In the genomic region with DNA sequence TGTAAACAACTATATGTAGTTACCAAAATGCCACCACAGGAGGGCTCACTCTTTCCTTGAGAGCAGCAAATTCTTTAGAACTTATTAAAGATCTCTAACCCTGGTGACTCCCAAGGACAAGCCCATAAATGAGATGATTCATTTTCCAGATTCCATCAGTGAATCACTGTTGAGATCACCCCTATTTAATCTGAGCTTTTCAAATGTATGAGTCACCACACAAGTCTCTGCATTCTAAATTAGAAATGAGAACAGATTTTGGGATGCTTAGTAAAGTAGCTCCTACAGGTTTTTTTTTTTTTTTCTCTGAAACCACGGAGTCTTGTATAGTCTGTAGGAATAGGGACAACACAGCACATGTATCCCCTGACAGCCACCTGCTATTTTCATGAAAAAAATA, we compare ENCODE assay signal across 18 mouse cellular contexts.
DNase-seq lines count a peak whose midpoint lies in the region; TF ChIP-seq lines count a peak whose summit lies in the region.
"Had no signal": no experiment of that assay in that cellular context is flagged by ENCODE, and none has a peak within 500 bp of the region (broad histone marks: within the 10 kb centered on the region; RNA-seq: fewer than 3 reads in every experiment).

No protein-coding gene starts in this region.

- H3K4me1 ChIP-seq in CH12.LX (ENCODE audit: control insufficient read depth in 1 of 2, insufficient read depth in 2 of 2): no peaks in the 10 kb centered on the region
- H3K4me1 ChIP-seq: heart, embryonic 12.5 days; limb, embryonic 15.5 days had no signal

- H3K9me3 ChIP-seq in CH12.LX (replicated peaks; ENCODE audit: low read length): no peaks in the 10 kb centered on the region
- H3K9me3 ChIP-seq: heart, embryonic 12.5 days; limb, embryonic 15.5 days had no signal

- TF ChIP-seq EP300 in CH12.LX (IDR thresholded peaks at IDR 0.05; ENCODE audit: low read length): no peak

- no peak overlapping the region for H3K4me3 ChIP-seq in layer of hippocampus, adult 2 months
- H3K4me3 ChIP-seq in CH12.LX (replicated peaks in 1 of 3; ENCODE audit: low read depth in 2 of 3, low read length in 2 of 3, poor library complexity in 1 of 3) (no peak overlapping the region), myocyte (no peak overlapping the region)
- H3K4me3 ChIP-seq: erythroblast, embryonic 14.5 days; heart, embryonic 12.5 days; limb, embryonic 15.5 days had no signal

- in situ Hi-C loops in CH12.LX (cut with MboI; ENCODE audit: low pct_ligation_motif_present, low pct_unique_long_range_greater_than_20kb, low sequenced_read_pairs): no loop called here

- H3K9ac ChIP-seq in CH12.LX (ENCODE audit: insufficient read depth, low read depth): no peak overlapping the region
- H3K9ac ChIP-seq: heart, embryonic 12.5 days; limb, embryonic 15.5 days; liver, postnatal 0 days had no signal

- H3K27ac ChIP-seq in layer of hippocampus, adult 2 months: no peak overlapping the region
- H3K27ac ChIP-seq in CH12.LX (ENCODE audit: insufficient read depth, low read depth): no peak overlapping the region
- H3K27ac ChIP-seq: limb, embryonic 15.5 days had no signal

- H3ac ChIP-seq in myocyte (ENCODE audit: control insufficient read depth, insufficient read length): no peak overlapping the region

- dilution Hi-C loops in CH12.LX (cut with MboI; ENCODE audit: extremely low pct_ligation_motif_present, extremely low pct_unique_long_range_greater_than_20kb, low sequenced_read_pairs): no loop called here

- no peaks in the 10 kb centered on the region for H3K79me2 ChIP-seq in CH12.LX (replicated peaks; ENCODE audit: control insufficient read depth, extremely low read depth, insufficient read depth, poor library complexity, severe bottlenecking)
- no peaks in the 10 kb centered on the region for H3K79me2 ChIP-seq in myocyte (ENCODE audit: control insufficient read depth, insufficient read depth)

- H3K27me3 ChIP-seq in CH12.LX (replicated peaks) (no peaks in the 10 kb centered on the region), myocyte (ENCODE audit: control insufficient read depth, insufficient read depth, insufficient read length) (no peaks in the 10 kb centered on the region)
- H3K27me3 ChIP-seq: heart, embryonic 12.5 days; limb, embryonic 15.5 days had no signal

- H3K4me2 ChIP-seq in CH12.LX (ENCODE audit: insufficient read depth, low read depth, poor library complexity, severe bottlenecking) (no peak overlapping the region), myocyte (ENCODE audit: low read depth) (peak overlapping the region; percentile 49)
- H3K4me2 ChIP-seq: heart, embryonic 12.5 days; limb, embryonic 15.5 days; midbrain, embryonic 11.5 days had no signal

- TF ChIP-seq POLR2A in CH12.LX (IDR thresholded peaks at IDR 0.05; ENCODE audit: low read depth, low read length) (no peak), myocyte (IDR thresholded peaks at IDR 0.05; ENCODE audit: insufficient read length, low read depth) (no peak)

- DNase-seq in adrenal gland, adult 2 months: peak; percentile 25
- no peak for DNase-seq in adrenal gland, postnatal 25 days
- no peak for DNase-seq in layer of hippocampus, adult 2 months (ENCODE audit: low spot score in 2 of 2)
- DNase-seq in layer of hippocampus, postnatal 14 days (ENCODE audit: low spot score in 2 of 2): no peak
- DNase-seq in CH12.LX (ENCODE audit: extremely low read depth): peak; percentile 6
- DNase-seq in cerebellum, adult 8-10 months: no peak
- DNase-seq in cerebellum, postnatal 36 days: no peak
- DNase-seq: cerebellum, adult 9-11 months; heart, postnatal 36 days; kidney, adult 8-10 months; liver, postnatal 0 days; lung, postnatal 4 days; thymus, adult 18-20 months had no signal

- H3K36me3 ChIP-seq in CH12.LX (replicated peaks in 1 of 2; ENCODE audit: control insufficient read depth in 1 of 2, insufficient read depth in 1 of 2, low read length in 1 of 2) (no peaks in the 10 kb centered on the region), myocyte (ENCODE audit: control insufficient read depth, insufficient read depth) (no peaks in the 10 kb centered on the region)
- H3K36me3 ChIP-seq: heart, embryonic 12.5 days; limb, embryonic 15.5 days had no signal

- peak; percentile 23 for TF ChIP-seq RAD21 in CH12.LX (IDR thresholded peaks at IDR 0.05; ENCODE audit: low read depth, low read length)

- peak; percentile 44 for TF ChIP-seq CTCF in layer of hippocampus, adult 2 months (conservative IDR thresholded peaks at IDR 0.05)
- TF ChIP-seq CTCF in CH12.LX (conservative IDR thresholded peaks at IDR 0.05 in 1 of 2, IDR thresholded peaks at IDR 0.05 in 1 of 2; ENCODE audit: low read depth in 2 of 2, low read length in 2 of 2): peak in 1 of 2 experiments; percentile 28; a peak in 1 of 4 replicates

TF ChIP-seq in CH12.LX, 34 proteins besides CTCF, POLR2A, EP300 and RAD21:
- TF ChIP-seq CHD1 (IDR thresholded peaks at IDR 0.05; ENCODE audit: low read depth, low read length) (no peak), SMC3 (IDR thresholded peaks at IDR 0.05; ENCODE audit: low read depth, low read length) (peak; percentile 12; the same call in 1 of the 2 replicates)
TF ChIP-seq in CH12.LX: peak in this region for 1.

TF ChIP-seq in myocyte, 11 proteins besides CTCF, POLR2A, EP300 and RAD21:
- TF ChIP-seq REST (IDR thresholded peaks at IDR 0.05; ENCODE audit: insufficient read depth, insufficient read length) (no peak), SRF (IDR thresholded peaks at IDR 0.05; ENCODE audit: control insufficient read depth, insufficient read length, low read depth) (no peak), TCF3 (IDR thresholded peaks at IDR 0.05; ENCODE audit: insufficient read length, low read depth) (no peak), USF1 (IDR thresholded peaks at IDR 0.05; ENCODE audit: low read depth) (no peak), MYOD1 (IDR thresholded peaks at IDR 0.05; ENCODE audit: control insufficient read depth in 1 of 3, insufficient read length in 2 of 3, low read depth in 2 of 3) (no peak), E2F4 (IDR thresholded peaks at IDR 0.05; ENCODE audit: insufficient read depth) (no peak), TCF12 (IDR thresholded peaks at IDR 0.05; ENCODE audit: insufficient read depth, poor library complexity, severe bottlenecking) (no peak), CEBPB (IDR thresholded peaks at IDR 0.05; ENCODE audit: insufficient read depth, poor library complexity, severe bottlenecking) (no peak), MYOG (IDR thresholded peaks at IDR 0.05; ENCODE audit: control insufficient read depth in 1 of 3, insufficient read depth in 1 of 3, insufficient read length in 2 of 3, low read depth in 2 of 3) (no peak), MAX (IDR thresholded peaks at IDR 0.05; ENCODE audit: low read depth) (no peak), POLR2AphosphoS2 (IDR thresholded peaks at IDR 0.05; ENCODE audit: insufficient read length, low read depth) (no peak)

Comparison
In these comparisons a context has a peak if more than half of its experiments do, and no peak if none do; other contexts are left out.
1. DNase-seq: peak in adrenal gland, adult 2 months (single experiment) and CH12.LX (single experiment); none in adrenal gland, postnatal 25 days (single experiment), layer of hippocampus, adult 2 months (0 of 2), layer of hippocampus, postnatal 14 days (0 of 2), cerebellum, adult 8-10 months (single experiment) and cerebellum, postnatal 36 days (0 of 2).